Mouse (Mus musculus) midbrain, embryonic 15.5 days (tissue): ENCODE data around the gene Hoxa5. TPM values are rescaled to one million over a fixed set of nuclear protein-coding genes. Genes with fewer than 3 reads are reported as not detected.

Experiments
- ATAC-seq: fragments of 200-750 bp; cut with Nextera tagmentation; replicated peaks from 2 replicates; pipeline ENCODE4 v1.8.0; 2017; ENCODE audit warnings: moderate TSS enrichment
- H3K27ac ChIP-seq: fragments of 300-500 bp; sonication (generic); 2 replicates; pipeline ENCODE4 v1.5.1; 2015; ENCODE audit warnings: mild to moderate bottlenecking, inconsistent platforms
- H3K27me3 ChIP-seq: fragments of 300-500 bp; sonication (generic); replicated peaks from 2 replicates; pipeline ENCODE4 v1.6.1; 2015; ENCODE audit warnings: inconsistent platforms
- H3K36me3 ChIP-seq: fragments of 300-500 bp; sonication (generic); replicated peaks from 2 replicates; pipeline ENCODE4 v1.6.1; 2015; ENCODE audit warnings: inconsistent platforms
- H3K4me1 ChIP-seq: fragments of 300-500 bp; sonication (generic); 2 replicates; pipeline ENCODE4 v1.6.1; 2015; ENCODE audit warnings: inconsistent platforms
- H3K4me2 ChIP-seq: fragments of 300-500 bp; sonication (generic); 2 replicates; pipeline ENCODE4 v1.6.1; 2015; ENCODE audit warnings: inconsistent platforms, mild to moderate bottlenecking, moderate library complexity
- H3K4me3 ChIP-seq: fragments of 300-500 bp; sonication (generic); 2 replicates; pipeline ENCODE4 v1.5.1; 2015; ENCODE audit warnings: mild to moderate bottlenecking, inconsistent platforms
- H3K9ac ChIP-seq: fragments of 300-500 bp; sonication (generic); 2 replicates; pipeline ENCODE4 v1.6.1; 2015; ENCODE audit warnings: mild to moderate bottlenecking, inconsistent platforms
- H3K9me3 ChIP-seq: fragments of 300-500 bp; sonication (generic); 2 replicates; pipeline ENCODE4 v1.6.1; 2016; ENCODE audit warnings: inconsistent platforms
- WGBS: fragments of 180-500 bp; shearing (Covaris S2); methylation state at CpG from one replicate; pipeline ENCODE4 v1.1.7; 2015; ENCODE audit warnings: mixed read lengths; 5-methylcytosine and 5-hydroxymethylcytosine counted together
- polyA plus RNA-seq: library from polyadenylated mRNA; unstranded; fragments of >200 nt; fragmentation: Nextera tagmentation; extraction: Ambion mirVana; gene quantifications from 2 replicates; pipeline ENCODE4 v1.2.1, GENCODE M21; 2015

Gene Hoxa5
- polyA plus RNA-seq, 1 experiment from 2014 or later, result not detected

- Histone ChIP-seq H3K4me3 (no peak overlapping the region), H3K4me2 (no peak overlapping the region), H3K36me3 (no peaks in the 10 kb centered on the region), H3K4me1 (peaks cover 6% of the 10 kb centered on the region), H3K27me3 (peaks cover 98% of the 10 kb centered on the region), H3K27ac (no peak overlapping the region), H3K9ac (no peak overlapping the region), H3K9me3 (no peaks in the 10 kb centered on the region)
- under 1% methylated on average over 55 of the region's 55 CpGs for WGBS
- no peak for ATAC-seq
Measured at GRCm38 (mm10) chr6:52205638-52206621, 1.5 kb upstream of the Hoxa5 start.

DNA sequence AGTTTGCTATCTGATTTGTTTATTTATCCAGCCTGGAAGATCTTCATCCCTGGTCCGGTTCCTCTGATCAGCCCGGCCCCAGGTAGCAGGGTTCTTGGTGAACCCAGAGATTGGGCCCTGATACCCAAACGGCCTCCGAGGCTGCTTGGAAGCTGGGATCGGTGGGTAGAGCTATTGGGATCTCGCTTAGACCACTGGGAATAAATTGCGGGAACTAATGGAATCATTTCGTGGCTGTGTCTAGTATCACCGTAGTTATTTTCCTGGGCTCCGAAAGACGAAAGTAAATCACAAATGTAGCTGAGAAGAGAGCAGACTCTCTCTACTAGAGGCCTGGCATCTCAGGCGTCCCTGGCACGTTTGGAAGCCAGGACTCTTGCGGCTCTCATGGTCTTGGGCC, 834 bp upstream of the Hoxa5 start:
- Histone ChIP-seq H3K9me3 (no peaks in the 10 kb centered on the region), H3K9ac (no peak overlapping the region), H3K4me2 (no peak overlapping the region), H3K4me1 (peaks cover 6% of the 10 kb centered on the region), H3K27ac (no peak overlapping the region), H3K27me3 (peaks cover 99% of the 10 kb centered on the region), H3K36me3 (no peaks in the 10 kb centered on the region), H3K4me3 (no peak overlapping the region)
- ATAC-seq, result no peak
- WGBS, result 4% methylated on average over 14 of the region's 14 CpGs

DNA sequence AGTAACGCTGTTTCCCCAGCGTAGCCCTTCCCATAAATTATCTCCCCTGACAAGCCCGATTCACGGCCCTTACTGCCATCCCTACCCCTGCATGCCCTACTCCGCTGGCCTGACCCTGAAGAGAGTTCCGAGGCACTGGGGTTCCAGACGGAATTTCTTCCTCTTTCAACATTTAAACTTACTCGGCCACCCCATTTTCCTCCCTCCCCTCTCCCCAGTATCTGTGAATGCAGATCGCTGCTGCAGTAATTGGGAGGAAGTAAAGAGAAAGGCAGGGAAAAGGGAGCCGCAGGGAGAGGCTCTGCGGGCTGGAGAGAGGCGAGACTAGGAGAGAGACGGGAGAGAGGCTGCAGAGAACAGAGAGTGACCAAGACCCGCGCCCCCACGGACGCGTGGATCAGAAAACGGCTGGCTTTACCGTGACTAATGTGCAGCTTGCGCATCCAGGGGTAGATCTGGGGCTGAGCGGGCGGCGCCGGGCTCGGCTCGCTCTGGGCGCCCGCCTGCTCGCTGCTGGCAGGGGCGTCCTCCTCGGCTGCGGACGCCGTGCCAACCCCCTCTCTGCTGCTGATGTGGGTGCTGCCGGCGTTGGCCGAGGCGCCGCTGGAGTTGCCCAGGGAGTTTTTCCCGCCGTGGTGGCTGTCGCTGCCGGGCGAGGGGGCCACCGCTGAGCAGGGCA, 877 bp downstream of the Hoxa5 start:
- Histone ChIP-seq H3K4me2 (no peak overlapping the region), H3K4me1 (peaks cover 6% of the 10 kb centered on the region), H3K27ac (no peak overlapping the region), H3K36me3 (no peaks in the 10 kb centered on the region), H3K27me3 (peaks cover 99% of the 10 kb centered on the region), H3K9ac (no peak overlapping the region), H3K4me3 (no peak overlapping the region), H3K9me3 (no peaks in the 10 kb centered on the region)
- ATAC-seq, result no peak
- WGBS, result under 1% methylated on average over 46 of the region's 46 CpGs

- Histone ChIP-seq H3K27ac (no peak overlapping the region), H3K9ac (no peak overlapping the region), H3K36me3 (no peaks in the 10 kb centered on the region), H3K4me3 (no peak overlapping the region), H3K4me2 (no peak overlapping the region), H3K4me1 (peaks cover 6% of the 10 kb centered on the region), H3K27me3 (peaks cover 99% of the 10 kb centered on the region), H3K9me3 (no peaks in the 10 kb centered on the region)
- WGBS, result 2% methylated on average over 10 of the region's 10 CpGs
- ATAC-seq, result no peak
Measured at GRCm38 (mm10) chr6:52203121-52203370, 1.3 kb downstream of the Hoxa5 start.

- Histone ChIP-seq H3K27me3 (peaks cover 100% of the 10 kb centered on the region), H3K36me3 (no peaks in the 10 kb centered on the region), H3K9ac (no peak overlapping the region), H3K4me2 (no peak overlapping the region), H3K27ac (no peak overlapping the region), H3K4me3 (no peak overlapping the region), H3K4me1 (peaks cover 6% of the 10 kb centered on the region), H3K9me3 (no peaks in the 10 kb centered on the region)
- WGBS, result 2% methylated on average over 22 of the region's 22 CpGs
- ATAC-seq, result no peak
Measured at GRCm38 (mm10) chr6:52202362-52203120, 1.8 kb downstream of the Hoxa5 start.

- Histone ChIP-seq H3K9me3 (no peaks in the 10 kb centered on the region), H3K27ac (no peak overlapping the region), H3K4me2 (no peak overlapping the region), H3K36me3 (no peaks in the 10 kb centered on the region), H3K27me3 (peaks cover 100% of the 10 kb centered on the region), H3K9ac (no peak overlapping the region), H3K4me3 (no peak overlapping the region), H3K4me1 (peaks cover 6% of the 10 kb centered on the region)
- 7% methylated on average over 1 of the region's 1 CpGs for WGBS
- no peak for ATAC-seq
Measured at GRCm38 (mm10) chr6:52201269-52201668, 3.1 kb downstream of the Hoxa5 start.

DNA sequence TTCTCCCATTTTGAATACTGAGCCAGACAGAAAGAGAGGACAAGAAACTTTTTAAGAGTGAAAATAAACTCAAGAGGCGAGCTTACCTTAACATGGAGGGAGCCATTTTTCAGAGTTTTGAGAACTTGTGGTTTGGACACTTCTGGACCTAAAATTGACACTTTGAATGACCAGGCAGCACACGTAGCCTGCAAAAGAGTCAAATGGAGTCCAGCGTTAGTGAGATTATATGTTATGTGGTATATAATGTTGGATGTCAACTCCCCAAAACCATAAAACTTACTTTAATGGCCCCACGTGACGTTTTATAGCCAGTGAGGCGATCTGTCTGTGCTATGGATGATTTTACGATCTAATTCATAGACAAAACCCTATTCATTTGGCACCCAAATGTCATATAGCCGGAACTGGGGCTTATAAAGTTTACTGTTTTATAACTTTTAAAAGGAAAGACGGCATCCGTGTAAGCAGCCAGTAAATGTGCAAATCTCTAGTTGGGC, 3.6 kb downstream of the Hoxa5 start:
- no peak overlapping the region for H3K27ac ChIP-seq
- no peak overlapping the region for H3K4me2 ChIP-seq
- no peak overlapping the region for H3K4me3 ChIP-seq

DNA sequence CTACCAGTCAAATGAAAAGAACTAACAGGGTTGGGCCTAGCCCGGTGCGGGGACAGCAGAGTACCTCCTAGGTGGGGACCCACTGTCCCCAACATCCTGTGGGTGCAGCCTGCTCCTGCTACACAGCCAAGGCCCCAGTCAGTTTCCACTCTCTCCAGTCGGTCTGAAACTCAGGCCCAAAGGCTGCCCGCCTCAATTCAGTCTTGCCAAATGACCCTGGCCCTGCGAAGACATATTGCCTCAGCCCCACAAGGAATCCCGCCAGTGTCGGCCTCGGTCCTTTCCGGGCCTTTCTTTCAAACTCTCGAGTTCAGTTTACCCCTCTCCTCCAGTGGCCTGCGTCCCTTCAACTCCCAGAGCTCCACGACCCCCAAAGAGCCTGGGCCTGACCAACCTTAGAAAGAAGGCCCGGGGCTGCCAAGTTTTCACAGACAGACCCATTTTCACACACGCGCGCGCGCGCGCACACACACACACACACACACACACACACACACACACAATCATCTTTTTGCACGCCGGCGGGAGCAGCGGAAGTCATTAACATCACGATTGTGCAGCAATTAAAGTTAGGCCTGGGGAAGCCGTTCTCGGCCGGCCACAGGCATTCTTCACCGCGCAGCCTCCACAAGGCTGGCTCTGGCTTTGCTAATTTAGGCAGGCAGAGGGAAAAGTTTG, 4.2 kb downstream of the Hoxa5 start:
- Histone ChIP-seq H3K9me3 (no peaks in the 10 kb centered on the region), H3K4me1 (peaks cover 6% of the 10 kb centered on the region), H3K9ac (no peak overlapping the region), H3K36me3 (no peaks in the 10 kb centered on the region), H3K4me3 (no peak overlapping the region), H3K27ac (no peak overlapping the region), H3K4me2 (no peak overlapping the region), H3K27me3 (peaks cover 100% of the 10 kb centered on the region)
- WGBS, result 3% methylated on average over 30 of the region's 30 CpGs
- ATAC-seq, result no peak

More for the DNA sequence above, 3.6 kb downstream of the Hoxa5 start:
- no peaks in the 10 kb centered on the region for H3K36me3 ChIP-seq
- H3K4me1 ChIP-seq, result peaks cover 6% of the 10 kb centered on the region
- H3K27me3 ChIP-seq, result peaks cover 100% of the 10 kb centered on the region
- no peak for ATAC-seq
- no peak overlapping the region for H3K9ac ChIP-seq
- no peaks in the 10 kb centered on the region for H3K9me3 ChIP-seq
- WGBS, result 7% methylated on average over 10 of the region's 10 CpGs

GRCm38 (mm10) chr6:52197271-52197670, 7.1 kb downstream of the Hoxa5 start:
- no peaks in the 10 kb centered on the region for H3K9me3 ChIP-seq
- H3K4me1 ChIP-seq, result no peaks in the 10 kb centered on the region
- no peaks in the 10 kb centered on the region for H3K36me3 ChIP-seq
- no peak overlapping the region for H3K4me3 ChIP-seq
- H3K27me3 ChIP-seq, result peaks cover 99% of the 10 kb centered on the region
- ATAC-seq, result no peak
- H3K27ac ChIP-seq, result no peak overlapping the region
- 2% methylated on average over 10 of the region's 10 CpGs for WGBS
- H3K9ac ChIP-seq, result no peak overlapping the region
- H3K4me2 ChIP-seq, result no peak overlapping the region

- Histone ChIP-seq H3K27ac (no peak overlapping the region), H3K4me3 (no peak overlapping the region), H3K4me1 (0 out of 2 replicates have a peak, but pooled peaks cover 1% of the 10 kb centered on the region), H3K9me3 (no peaks in the 10 kb centered on the region), H3K4me2 (no peak overlapping the region), H3K27me3 (peaks cover 99% of the 10 kb centered on the region), H3K36me3 (no peaks in the 10 kb centered on the region), H3K9ac (no peak overlapping the region)
- 4% methylated on average over 9 of the region's 9 CpGs for WGBS
- ATAC-seq, result no peak
Measured at GRCm38 (mm10) chr6:52196811-52197210, 7.6 kb downstream of the Hoxa5 start.

- H3K4me3 ChIP-seq, result no peak overlapping the region
- WGBS, result 3% methylated on average over 10 of the region's 10 CpGs
- H3K9ac ChIP-seq, result no peak overlapping the region
- 0 out of 2 replicates have a peak, but pooled peaks cover 3% of the 10 kb centered on the region for H3K4me1 ChIP-seq
- no peak overlapping the region for H3K4me2 ChIP-seq
- H3K36me3 ChIP-seq, result no peaks in the 10 kb centered on the region
- ATAC-seq, result no peak
- peaks cover 98% of the 10 kb centered on the region for H3K27me3 ChIP-seq
- no peak overlapping the region for H3K27ac ChIP-seq
- H3K9me3 ChIP-seq, result no peaks in the 10 kb centered on the region
Measured at GRCm38 (mm10) chr6:52194690-52195089, 9.7 kb downstream of the Hoxa5 start.
